Mouse (Mus musculus) liver, postnatal 0 days (tissue): ENCODE results near the gene Vasp.

ENCODE experiments used
- CTCF ChIP-seq: sonication (generic); IDR thresholded peaks from 2 replicates; pipeline ENCODE4 v1.5.1; 2016; ENCODE audit warnings: antibody characterized with exemption, low read depth
- EP300 ChIP-seq: IDR thresholded peaks from 2 replicates; pipeline ENCODE4 v1.6.1; 2016; ENCODE audit warnings: antibody characterized with exemption, low read depth, mild to moderate bottlenecking

DNA sequence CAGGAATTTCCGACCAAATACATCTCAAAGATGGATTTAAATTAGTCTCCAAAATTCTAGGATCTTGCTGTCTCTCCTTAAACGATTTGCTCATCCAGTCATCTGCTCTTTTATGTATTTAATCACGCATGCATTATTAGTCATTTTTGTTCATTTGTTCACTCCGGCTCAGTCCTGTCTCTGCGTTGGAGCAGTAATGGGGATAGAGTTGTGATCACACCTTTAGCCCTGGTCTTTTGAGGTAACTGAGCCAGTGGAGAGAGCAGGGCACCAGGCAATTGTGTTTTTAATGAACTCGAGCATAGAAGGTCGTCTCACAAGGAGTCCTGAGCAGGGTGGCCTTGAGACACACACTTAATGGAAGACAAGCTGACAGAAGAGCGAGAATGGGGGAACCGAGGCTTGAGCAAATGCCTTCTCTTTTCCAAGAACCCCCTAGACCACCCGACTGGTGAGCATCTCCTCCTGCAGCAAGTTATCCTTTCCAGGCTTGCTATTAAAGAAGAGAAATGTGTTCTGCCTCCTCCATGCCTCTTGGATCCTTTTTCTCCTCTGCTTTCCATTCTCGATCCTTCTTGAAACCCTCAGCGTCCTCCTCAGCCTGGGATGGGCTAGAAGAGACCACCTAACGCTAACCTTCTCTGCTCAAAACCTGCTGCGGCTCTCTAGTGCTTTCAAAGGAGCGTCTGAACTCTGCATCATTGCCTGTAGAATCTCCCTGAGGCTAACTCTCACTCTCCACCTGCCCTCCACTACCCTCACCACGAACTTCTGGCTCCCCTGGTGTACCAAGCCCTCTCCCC, 30.0 kb upstream of the Vasp start:
- no peak for TF ChIP-seq CTCF
- TF ChIP-seq EP300, result no peak
